Mouse (Mus musculus) kidney, adult 2 months (tissue): ENCODE data around the gene Mfsd4b1.

Experiments used
- CTCF ChIP-seq: fragments of 200-500 bp; conservative IDR thresholded peaks from 2 replicates; pipeline ENCODE4 v1.5.1; 2011; ENCODE audit warnings: low read depth, mild to moderate bottlenecking, control low read depth, low read length, moderate library complexity, mixed read lengths; ENCODE audit not compliant: insufficient read depth, insufficient read length
- POLR2A ChIP-seq: fragments of 200-500 bp; IDR thresholded peaks from one replicate; pipeline ENCODE4 v1.6.1; 2011; ENCODE audit warnings: low read depth, low read length, control low read depth

- no peak for TF ChIP-seq CTCF
- TF ChIP-seq POLR2A, result no peak
Measured at GRCm38 (mm10) chr10:40018261-40018860, 6.7 kb downstream of the Mfsd4b1 start.
